Mouse (Mus musculus): ENCODE data around the gene Brms1l.
A peak's percentile ranks its signal among the peaks of the same experiment; 100 is the strongest.

Gene Brms1l

DNA sequence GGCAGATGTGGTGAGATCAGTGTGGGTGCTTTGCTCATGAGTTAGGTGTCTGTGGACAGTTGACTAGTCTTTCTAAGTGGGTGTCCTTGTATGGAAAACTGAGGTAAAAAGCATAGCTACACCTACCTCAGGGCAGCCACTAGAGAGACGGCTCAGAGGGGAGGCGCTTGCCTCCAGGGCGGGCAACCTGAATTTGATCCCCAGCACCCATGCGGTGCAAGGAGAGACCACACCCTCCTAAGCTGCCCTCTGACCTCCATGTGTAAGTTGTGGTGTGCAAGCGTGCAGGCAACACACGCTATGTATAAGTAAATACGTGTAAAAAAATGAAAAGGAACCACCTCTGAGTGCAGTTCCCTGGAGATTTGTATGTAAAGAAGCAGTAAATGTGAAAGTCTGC is 24.5 kb downstream of the Brms1l start:
- DNase-seq, result no peak

DNA sequence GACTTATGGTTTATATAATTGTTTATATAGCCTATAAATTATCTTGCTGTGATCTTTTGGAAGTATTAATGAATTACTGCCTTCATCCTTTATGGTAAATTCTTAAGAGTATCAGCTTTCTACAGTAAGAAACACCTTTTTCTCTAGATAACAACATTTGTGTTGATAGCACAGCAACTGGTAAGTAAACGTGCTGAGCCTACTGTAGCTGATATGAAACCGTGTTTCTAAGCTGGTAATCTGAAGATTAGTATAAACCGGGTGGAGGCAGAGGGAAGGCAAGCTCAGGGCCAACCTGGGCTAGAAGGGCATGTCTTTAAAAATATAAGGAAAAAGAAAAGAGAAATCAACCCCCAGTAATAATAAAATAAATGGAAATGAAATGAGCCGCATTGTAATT is 31.6 kb downstream of the Brms1l start:
- no peak for DNase-seq

DNA sequence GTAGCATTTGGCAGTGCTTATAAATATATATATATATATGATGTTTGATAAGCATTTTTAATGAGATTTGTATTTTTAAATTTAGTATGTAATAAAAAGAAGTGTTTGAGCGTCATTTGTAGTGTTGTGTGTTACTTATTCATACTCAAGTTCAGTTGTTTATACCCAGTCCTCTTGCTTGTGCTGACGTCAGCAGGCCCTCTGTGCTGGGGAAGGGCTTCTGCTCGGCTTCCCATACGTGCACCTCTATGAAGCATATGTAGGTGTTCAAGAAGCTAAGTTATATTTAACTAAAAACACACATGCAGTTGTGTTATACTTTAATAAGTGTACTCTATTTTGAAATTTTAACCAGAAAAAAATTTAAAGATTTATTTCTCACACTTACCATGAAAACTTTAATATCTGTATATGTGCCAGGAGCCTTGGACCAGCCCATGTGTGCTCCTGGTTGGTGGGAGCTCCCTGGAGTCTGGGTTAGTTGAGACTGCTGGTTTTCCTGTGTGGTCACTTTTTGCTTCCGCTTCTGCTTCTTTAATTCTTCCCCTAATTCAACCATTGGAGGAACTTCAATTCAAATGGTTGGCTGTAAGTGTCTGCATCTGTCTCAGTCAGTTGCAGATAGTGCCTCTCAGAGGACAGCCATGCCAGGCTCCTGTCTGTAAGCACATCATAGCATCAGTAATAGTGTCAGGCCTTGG is 33.6 kb downstream of the Brms1l start:
- DNase-seq, result no peak

DNA sequence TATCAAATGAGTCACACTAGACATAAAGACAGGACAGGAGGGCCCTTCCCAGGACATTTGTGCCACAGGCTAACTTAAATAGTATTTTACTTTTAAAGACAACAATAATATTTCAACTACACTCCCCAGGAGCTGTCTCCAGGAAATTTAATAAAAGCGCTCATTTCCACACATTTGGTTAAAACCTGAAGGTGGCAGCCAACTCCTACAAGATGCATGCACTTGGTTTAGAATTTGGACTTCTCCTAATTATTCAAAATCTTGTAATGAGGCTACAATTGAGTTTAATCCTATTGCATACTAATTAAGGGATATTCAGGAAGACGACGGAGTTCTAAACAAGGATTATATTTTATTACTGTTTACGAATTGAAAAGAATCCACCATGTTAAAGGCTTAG is 49.3 kb downstream of the Brms1l start:
- DNase-seq, result no peak

DNA sequence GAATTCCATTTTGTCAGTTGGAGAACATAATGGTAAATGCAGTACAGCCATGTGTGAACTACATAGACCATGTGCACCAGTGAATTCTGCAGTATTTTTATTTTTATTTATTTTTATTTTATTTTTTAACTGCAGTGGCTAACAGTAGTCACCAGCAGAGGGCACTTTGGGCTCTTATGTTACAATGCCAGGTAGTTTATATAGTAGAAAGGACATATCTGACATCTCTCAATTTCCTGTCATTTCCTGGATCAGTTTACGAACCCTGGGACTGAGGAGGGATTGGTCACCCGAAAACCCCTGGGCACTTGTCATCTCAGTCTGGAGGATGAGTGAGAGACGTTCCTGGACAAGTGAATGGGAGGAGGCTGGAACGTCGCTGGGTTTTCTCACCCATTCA is 52.4 kb downstream of the Brms1l start:
- no peak for DNase-seq

DNA sequence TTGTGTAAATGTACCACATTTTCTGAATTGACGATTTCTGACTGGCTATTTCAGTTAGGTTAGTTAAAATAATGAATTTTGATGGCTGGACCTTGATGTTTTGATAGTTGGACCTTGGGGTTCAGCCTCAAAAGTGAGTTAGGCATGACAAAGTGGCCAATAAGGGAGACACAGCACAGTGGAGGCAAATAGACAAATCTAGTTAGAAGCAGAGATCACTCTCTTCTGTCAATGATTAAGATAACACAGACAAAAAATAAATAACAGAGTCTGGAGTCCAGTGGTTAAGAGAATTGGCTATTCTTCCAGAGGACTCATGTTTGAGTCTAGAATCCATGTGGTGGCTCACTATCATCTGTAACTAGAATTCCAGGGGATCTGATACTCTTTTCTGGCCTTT is 68.7 kb downstream of the Brms1l start:
- no peak for DNase-seq

DNA sequence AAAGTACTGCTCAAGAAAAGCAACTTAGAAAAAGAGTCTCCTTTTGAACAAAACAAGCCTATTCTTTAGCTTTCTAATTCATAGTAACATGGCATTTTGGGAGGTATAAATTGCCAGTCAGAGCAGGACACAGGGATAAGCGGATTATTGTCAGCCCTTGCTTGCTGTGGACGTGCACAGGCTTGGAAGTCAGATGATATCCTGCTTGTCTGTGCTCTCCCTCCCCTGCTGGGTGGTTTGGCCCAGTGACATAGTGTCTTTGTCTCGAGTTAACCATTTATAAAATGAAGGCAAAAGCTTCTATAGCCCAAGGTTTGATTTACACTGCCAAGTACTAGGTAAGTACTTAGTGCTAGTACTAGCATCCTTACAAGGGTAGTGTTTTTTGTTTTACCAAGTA is 76.0 kb downstream of the Brms1l start:
- DNase-seq, result peak in 1 of 2 experiments; percentile 13

DNA sequence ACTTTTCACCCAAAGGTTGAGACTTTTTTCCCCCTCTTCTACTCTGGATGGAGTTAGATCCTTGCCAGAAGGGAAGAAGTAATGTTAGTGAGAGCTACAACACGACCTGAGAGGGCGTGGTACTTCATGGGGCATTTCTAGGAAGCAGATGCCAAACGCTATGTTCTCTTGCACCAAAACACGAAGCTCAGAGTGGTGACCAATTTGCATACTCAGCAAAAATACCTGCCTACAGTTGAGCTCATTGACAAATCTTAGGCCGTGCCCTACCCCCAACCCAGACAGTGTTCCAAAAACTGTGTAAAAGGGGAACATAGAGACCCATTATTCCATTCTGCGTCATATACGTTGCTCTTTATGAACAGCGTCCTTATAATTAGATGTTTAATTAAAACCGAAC is 77.1 kb downstream of the Brms1l start:
- DNase-seq, result no peak

DNA sequence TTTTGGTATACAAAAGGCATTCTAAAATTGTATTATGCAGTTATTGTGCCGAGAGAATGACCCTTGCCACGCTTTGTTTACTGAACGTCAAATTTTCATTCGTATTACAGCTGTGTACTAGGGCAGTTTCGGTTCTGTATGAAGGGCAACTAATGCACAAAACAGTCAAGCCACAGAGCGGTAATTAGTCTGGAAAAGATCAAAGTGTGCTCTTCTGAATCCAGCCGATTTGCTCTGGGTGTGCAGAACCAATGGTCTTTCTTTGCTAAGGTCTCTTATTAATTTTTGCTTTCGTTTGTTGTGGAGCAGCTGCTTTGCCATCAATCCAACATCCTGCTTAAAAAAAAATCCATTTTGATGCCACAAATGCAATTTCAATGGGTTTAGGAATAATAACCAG is 80.1 kb downstream of the Brms1l start:
- no peak for DNase-seq

DNA sequence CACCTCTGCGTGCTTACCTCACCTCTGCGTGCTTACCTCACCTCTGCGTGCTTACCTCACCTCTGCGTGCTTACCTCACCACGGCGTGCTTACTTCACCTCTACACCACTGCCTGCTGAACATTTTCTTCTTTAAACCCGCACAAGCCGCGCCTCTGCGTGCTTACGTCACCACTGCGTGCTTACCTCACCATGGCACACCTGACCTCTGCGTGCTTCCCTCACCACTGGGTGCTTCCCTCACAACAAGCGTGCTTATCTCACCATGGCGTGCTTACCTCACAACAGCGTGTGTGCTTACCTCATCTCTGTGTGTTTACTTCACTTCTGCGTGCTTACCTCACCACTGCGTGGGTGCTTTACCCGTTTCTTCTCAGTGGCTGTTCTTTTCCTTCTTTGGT is 80.9 kb downstream of the Brms1l start:
- no peak for DNase-seq

All from cerebellum, postnatal 25 days (tissue).